ENCODE assay signal across 35 mouse cellular contexts in the genomic region with DNA sequence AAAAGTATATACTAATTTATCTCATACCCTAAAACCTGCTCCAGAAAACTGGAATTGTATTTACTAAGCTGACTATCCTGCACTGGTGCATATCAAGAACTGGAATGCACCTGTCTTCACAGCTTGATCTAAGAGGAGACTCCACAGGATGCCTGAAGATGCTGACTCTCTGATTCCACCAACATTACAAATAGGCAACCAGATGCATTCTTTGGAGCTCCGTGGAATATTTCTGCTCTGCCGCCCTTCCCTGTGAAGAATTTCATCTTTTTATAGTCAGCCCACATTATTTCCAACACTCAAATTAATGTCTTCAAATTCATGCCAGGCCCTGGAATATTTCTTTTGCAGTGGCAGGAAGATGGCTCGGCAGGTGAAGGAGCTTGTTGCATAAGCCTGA.
"Had no signal": no experiment of that assay in that cellular context is flagged by ENCODE, and none has a peak within 500 bp of the region (broad histone marks: within the 10 kb centered on the region; RNA-seq: fewer than 3 reads in every experiment).

No protein-coding gene starts in this region.

- H3K4me1 ChIP-seq: heart, embryonic 12.5 days; heart, embryonic 13.5 days; heart, embryonic 15.5 days; intestine, embryonic 15.5 days had no signal

- H3K36me3 ChIP-seq: heart, embryonic 12.5 days; heart, embryonic 13.5 days; heart, embryonic 15.5 days; hindbrain, embryonic 10.5 days; hindbrain, embryonic 12.5 days; hindbrain, embryonic 13.5 days; hindbrain, embryonic 15.5 days; intestine, embryonic 15.5 days; kidney, embryonic 15.5 days had no signal

- H3K27ac ChIP-seq: heart, embryonic 13.5 days; heart, embryonic 15.5 days; hindbrain, embryonic 10.5 days; hindbrain, embryonic 12.5 days; hindbrain, embryonic 13.5 days; hindbrain, embryonic 14.5 days; hindbrain, embryonic 15.5 days; hindbrain, postnatal 0 days; intestine, embryonic 15.5 days; kidney, embryonic 15.5 days; kidney, postnatal 0 days; layer of hippocampus, adult 2 months; left cerebral cortex, adult 2 months had no signal

- DNase-seq: heart, postnatal 10 days; heart, postnatal 14 days; heart, postnatal 36 days; heart, postnatal 4 days; kidney, adult 11 months; kidney, adult 18-20 months; kidney, adult 2 months; kidney, adult 8-10 months; kidney, adult 9 months; kidney, postnatal 10 days; kidney, postnatal 14 days; kidney, postnatal 25 days; kidney, postnatal 36 days; kidney, postnatal 4 days; layer of hippocampus, adult 9-11 months; layer of hippocampus, postnatal 36 days had no signal

- H3K9ac ChIP-seq: heart, embryonic 12.5 days; heart, embryonic 13.5 days; heart, embryonic 15.5 days; hindbrain, embryonic 12.5 days; hindbrain, embryonic 13.5 days; hindbrain, embryonic 14.5 days; hindbrain, embryonic 15.5 days; intestine, embryonic 15.5 days; kidney, embryonic 15.5 days had no signal

- H3K4me2 ChIP-seq: heart, embryonic 11.5 days; heart, embryonic 12.5 days; heart, embryonic 13.5 days; heart, embryonic 15.5 days; hindbrain, embryonic 12.5 days; hindbrain, embryonic 13.5 days; hindbrain, embryonic 14.5 days; hindbrain, embryonic 15.5 days; intestine, embryonic 15.5 days; kidney, embryonic 15.5 days had no signal

- H3K27me3 ChIP-seq: heart, embryonic 12.5 days; heart, embryonic 13.5 days; heart, embryonic 15.5 days; hindbrain, embryonic 15.5 days; intestine, embryonic 15.5 days; kidney, embryonic 15.5 days had no signal

- H3K9me3 ChIP-seq: heart, embryonic 12.5 days; heart, embryonic 13.5 days; heart, embryonic 15.5 days; hindbrain, embryonic 10.5 days; hindbrain, embryonic 12.5 days; hindbrain, embryonic 13.5 days; hindbrain, embryonic 15.5 days; intestine, embryonic 15.5 days; kidney, embryonic 15.5 days had no signal

- H3K4me3 ChIP-seq: heart, embryonic 12.5 days; heart, embryonic 13.5 days; heart, embryonic 15.5 days; hindbrain, embryonic 10.5 days; hindbrain, embryonic 12.5 days; hindbrain, embryonic 13.5 days; hindbrain, embryonic 15.5 days; intestine, embryonic 15.5 days; kidney, embryonic 15.5 days; layer of hippocampus, adult 2 months; left cerebral cortex, adult 2 months had no signal

- ATAC-seq: hindbrain, embryonic 16.5 days; hindbrain, postnatal 0 days; inflammation-experienced regulatory T-cells, adult 6 months; intestine, embryonic 15.5 days; intestine, embryonic 16.5 days; intestine, postnatal 0 days had no signal
